Mouse (Mus musculus): ENCODE data around the gene Nup88.

Gene Nup88

DNA sequence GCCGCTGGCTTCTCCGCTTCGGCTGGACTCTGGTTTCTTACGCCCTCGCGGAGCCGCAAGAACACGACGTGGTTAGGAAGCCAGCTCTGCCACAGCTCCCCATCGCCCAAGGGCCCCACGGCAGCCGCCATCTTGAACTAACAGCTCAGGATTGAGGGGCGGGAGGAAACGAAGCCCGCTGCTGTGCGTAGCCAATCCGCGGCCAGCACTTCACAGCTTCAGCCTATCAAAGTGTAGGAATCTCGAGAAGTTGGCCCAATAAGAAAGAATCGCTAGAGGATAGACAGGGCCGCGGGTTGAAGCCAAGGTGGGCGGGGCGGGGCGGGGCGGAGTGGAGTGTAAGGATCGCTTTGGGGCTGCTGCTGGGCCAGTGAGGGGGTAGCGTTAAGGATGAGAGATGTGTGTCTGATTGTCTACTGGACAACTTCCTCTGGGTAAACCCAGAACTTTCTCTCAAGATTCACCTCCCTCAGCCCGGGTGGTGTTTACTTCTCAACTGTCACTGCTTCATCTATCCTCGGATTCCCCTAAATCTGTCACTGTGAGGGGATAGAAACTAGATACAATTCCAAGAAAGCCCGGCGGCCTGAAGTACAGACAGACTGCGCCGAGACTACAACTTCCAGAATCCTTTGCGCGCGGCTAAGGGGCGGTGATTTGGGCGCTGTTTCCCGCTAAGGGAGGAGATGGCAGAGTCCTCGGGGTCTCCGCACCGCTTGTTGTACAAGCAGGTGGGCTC lies at the start of gene Nup88, which contains the start of gene Rpain:
Nup88 (minus strand) TSS at position 153 of the 739 bp plus-strand sequence.
Rpain (plus strand) TSS at position 393 of the 739 bp plus-strand sequence.
- DNase-seq, result peak; percentile 96

DNA sequence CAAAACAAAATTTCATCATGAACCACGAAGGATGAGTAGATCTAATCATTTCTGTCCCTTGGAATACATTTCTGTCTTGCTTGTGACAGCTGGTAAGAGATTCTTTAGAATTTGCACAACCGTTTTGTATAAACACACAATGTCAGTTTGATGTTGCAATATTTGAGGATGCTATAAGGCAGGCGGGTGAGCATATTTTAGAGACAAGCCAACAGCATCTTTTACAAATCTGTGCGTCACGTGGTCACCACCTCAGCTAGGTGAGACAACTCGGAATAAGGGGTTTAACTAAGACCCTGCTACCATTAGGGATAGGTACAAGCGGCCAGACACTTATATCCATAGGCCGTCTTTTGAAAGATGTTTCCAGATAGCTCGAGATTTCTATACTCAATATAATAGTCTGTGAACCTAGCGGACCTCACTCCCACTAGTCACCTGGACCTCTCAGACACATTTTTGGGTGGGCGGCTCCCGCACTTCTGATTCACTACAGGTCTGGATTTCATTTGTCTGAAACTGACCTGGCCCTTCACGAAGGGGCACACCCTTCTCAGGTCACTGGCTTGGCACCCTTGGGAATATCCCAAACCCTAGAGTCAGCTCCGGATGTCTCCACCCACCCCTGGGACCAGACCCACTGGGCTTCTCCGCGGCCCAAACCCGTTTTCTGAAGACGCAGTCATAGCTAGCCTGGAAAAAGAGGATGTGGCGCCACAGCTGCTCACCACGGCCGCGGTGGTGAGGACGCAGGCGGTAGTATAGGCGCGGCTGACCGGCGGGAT lies 48.8 kb upstream of the Nup88 start:
- no peak for DNase-seq

DNA sequence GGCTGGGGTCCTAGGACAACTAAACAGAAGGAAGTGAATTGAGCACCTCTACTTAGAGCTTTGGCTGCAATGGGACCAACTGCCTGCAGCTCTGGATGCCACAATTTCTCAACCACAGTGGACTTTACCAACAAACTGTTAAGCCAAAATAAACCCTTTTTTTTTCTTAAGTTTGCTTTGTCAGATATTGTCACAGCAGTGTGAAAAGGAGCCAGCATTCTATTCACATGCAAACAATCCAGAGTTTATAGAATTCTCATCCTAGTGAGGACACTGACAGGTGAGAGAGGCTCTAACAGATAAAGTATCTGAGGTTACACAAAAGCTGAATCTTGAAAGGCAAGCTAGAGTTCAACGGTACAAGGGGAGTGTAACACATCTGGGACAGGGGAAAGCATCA lies 47.3 kb upstream of the Nup88 start:
- no peak for DNase-seq

DNA sequence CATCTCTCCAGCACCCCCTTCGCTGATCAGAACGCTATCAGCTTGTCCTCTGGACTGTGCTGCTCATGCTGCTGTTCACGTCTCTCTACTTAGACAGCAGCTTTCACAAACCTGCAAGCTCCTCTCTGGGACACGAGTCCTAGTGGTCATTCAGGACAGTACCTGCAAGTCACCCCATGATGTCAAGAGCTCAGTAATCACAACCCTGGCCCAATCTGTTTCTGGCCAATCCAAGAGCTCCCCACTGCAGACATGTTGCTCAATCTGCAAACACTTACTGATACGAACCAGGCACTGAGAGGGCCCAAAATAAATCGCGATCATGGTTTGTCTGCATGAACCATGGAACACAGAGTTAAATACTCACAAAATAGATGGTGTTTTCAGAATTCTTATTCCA lies 43.0 kb upstream of the Nup88 start:
- peak; percentile 65 to 75 for DNase-seq

DNA sequence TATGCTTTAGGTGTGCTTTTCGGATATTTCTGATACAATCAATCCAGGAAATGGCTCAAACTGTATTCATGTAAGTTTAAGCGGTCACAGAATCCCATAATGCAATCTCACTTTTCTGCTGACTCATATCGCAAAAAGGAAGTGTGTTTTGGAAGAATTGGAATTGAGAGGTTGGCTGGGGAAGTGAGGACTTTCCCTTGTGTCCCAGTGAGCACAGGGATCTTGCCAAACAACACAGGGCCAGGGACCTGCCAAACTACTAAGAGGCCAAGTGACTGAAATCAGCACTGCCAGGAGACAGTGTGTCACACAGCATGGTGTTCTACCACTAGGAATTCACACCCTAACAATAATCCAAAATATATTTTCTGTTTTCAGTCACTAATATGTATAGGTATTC lies 38.5 kb upstream of the Nup88 start:
- peak in 1 of 2 experiments; percentile 24 for DNase-seq

DNA sequence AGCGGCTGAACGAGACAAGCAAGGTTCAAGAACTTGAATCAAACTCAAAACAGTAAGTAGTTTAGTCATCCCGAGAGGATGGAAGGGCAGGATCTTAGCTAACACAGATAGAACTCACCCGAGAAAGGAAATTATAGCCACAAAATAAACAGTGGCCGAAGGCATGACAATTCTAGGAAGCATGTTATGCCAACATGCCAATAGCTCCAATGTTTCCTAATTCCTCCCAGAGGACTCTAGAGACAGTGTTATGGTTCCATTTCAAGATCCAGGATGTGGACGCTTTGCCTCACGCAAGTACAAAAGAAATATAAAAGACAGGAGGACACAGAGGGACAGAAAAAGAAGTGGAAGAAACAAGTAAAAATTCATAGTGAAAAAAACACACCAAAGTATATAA lies 38.1 kb upstream of the Nup88 start:
- DNase-seq, result peak in 1 of 2 experiments; percentile 31

DNA sequence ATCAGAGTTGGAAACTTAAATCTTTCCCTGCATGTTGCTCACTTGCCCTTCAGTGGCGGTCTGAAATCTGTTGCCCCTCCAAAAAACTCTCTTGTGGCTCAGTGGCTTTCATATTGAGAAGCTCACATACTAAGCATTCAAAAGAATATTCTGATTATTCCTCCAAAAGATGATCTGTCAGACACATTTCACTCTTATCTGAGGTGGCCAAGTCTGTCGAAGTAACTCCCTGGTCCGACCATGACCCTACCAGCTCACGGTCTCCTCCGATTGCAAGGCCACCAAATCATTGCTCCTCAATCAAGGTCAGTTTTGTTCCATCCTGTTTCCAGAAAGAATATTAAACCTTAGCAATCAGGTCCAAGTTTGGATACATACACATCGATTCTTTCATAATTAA lies 37.3 kb upstream of the Nup88 start:
- DNase-seq, result no peak

DNA sequence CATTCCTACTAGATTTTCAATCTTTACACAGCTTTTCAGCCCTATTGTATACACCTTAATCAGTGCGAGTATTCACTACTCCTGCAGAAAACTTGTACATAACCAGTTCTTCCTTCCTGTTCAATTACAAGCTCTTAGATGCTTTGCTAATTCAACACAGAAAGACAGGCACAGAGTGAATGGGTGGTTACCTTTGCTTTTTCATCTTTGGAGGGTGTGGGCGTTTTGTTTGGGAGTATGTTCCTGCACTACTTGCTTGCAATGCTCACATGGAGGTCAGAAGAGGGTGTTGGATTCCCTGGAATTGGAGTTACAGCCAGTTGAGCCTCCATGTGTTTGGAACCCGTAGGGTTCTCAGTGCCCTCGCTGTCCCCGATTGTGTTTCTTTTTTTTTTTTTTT lies 35.3 kb upstream of the Nup88 start:
- DNase-seq, result no peak

DNA sequence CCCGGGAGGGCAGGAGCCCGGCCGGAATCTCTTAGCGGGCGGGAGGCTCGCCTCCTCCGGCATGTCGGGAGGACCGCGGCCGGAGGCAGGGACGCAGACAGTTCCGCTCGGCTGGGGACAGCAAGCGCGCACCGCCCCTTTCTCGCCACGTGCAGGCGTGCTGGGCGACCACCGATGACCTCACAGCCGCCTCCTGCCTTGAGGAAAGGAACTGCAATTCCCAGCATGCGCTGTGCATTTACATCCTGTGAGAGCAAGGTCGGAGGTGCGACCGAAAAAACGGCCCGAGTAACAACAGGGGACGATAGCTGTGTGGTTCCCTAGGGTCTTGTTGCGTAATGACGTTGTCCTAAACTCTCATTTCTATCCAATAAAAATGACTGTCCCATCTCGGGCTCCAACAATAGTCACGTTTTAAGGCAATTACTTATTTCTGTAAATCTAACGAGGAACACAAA lies 34.6 kb upstream of the Nup88 start, which contains the start of gene Dhx33:
Dhx33 (minus strand) TSS at position 122 of the 458 bp plus-strand sequence.
- DNase-seq, result peak; percentile 97 to 98

DNA sequence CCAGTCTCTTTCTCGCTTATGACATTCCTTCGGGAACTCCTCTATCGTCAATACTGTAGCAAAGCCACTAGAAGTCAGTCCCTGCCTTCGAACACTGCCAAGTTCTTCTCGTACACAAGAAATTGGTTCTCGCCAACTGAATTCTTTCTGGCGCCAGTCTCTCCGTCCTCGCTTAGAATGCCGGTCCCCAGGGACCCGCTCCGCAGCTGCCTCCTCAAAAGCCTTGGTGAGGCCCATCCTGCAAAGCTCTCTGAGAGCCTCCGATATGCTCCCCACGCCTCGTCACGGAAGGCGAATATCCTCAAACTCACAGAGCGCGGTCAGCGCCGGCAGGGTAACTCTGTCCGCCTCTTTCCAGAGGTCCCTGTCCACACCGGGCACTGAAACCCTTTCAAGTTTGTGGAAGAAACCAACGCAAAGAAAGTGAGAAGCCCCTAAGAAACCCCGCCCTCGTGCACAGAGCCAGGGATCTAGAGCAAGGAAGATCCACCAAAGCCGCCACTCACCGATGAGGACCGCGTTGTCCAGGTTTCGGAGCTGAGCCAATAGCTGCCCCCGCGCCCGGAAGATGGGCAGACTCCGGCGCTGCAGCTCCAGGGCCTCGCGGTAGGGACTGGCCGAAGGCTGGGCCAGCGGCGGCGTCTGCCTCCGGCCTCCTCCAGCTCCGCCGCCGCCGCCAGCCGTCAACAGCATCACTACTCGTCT lies 34.0 kb upstream of the Nup88 start:
- DNase-seq, result no peak

DNA sequence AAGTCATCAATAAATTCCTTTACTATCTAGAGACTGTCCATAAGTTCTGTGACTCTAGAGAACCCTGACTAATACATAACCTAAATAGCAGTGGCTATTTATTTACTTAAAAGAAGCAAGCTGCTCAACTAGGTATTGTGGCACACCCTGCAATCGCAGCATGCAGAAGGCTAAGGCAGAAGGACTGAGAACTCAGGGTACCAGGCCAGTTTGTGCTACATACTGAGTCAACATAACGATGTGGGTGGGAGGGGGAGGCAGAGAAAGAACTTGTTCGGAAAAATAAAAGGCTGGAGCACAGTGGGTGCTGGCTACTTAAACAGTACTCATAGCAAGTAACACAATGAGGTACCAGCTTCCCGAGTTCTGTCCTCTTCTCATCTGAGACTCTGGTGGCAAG lies 31.4 kb upstream of the Nup88 start:
- no peak for DNase-seq

DNA sequence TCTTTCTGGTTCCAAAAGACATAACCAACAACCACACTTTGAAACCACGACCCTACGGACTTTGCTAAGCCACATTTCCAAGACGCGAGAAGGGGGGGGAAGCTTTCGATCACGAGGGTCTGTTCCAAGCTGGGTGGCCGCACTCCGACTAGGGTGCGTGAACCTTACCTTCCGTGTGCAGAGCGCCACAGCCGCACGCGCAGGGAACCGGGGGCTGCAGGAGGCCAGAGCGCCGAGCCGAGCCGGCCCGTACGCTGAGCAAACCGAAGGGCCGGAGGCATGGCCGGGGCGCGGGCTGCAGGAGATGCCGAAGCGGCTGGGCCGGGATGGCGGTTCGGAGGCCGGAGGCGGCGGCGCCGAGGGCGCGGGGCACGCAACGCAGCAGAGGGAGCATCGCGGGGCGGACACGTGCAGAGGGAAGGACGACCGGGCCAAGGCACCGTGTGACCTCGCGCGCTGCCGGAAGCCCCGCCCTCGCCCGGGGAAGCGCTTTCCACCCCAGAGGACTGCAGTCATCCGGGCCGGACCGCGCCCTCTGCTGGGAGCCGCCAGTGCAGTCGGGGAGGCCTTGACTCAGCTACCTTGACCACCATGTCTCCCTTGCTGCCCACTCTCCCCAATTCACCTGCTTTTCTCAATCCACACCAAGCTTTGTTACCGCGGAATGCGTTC lies 12.9 kb upstream of the Nup88 start, which contains the start of gene C1qbp:
C1qbp (minus strand) TSS at position 470 of the 672 bp plus-strand sequence.
- peak; percentile 92 to 93 for DNase-seq

DNA sequence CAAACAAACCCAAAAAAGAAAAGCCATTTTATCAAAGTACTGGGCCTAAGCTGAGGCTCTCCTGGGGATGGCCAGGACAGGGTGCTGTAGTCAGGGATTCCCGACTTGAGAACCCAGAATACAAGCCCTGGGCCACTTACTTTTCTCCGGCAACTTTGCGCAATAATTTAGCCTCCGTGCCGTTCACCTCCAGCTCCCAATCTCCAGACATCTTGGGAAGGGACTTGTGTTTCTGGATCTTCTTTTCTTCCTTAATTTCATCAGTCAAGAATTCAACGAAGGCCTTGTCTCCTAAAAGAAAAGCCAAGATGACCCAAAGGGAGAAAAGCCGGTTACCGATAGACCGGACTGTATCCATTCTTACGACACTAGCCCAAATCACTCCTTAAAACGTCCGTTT lies 12.3 kb upstream of the Nup88 start:
- DNase-seq, result no peak

DNA sequence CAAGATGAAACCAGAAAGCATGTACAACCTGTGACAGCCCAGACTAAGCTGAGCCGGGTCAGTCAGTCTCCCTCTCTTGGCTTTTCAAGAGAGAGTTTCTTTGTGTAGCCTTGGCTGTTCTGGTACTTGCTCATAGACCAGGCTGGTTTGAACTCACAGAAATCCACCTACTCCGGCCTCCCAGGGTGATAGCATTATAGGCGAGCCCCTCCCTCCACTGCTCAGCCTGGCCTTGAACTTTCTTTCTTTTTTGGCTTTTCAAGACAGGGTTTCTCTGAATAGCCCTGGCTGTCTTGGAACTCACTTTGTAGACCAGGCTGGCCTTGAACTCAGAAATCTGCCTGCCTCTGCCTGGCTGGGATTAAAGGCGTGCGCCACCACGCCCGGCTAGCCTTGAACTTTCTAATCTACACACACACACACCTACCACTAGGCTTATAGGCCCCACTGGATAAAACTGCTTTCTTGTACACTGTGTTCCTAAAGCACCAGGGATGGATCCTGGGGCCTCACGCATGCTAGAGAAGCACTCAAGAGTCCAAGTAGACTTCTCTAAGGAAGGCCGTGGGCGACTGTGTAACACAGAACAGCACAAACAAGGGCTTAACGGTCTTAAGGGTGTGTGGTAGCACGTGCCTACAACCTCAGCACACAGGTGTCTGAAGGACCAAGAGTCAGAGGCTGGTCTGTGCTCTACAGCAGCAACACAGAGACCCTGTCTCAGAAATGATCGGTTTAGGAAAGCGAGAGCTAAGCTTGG lies 11.2 kb upstream of the Nup88 start:
- no peak for DNase-seq

DNA sequence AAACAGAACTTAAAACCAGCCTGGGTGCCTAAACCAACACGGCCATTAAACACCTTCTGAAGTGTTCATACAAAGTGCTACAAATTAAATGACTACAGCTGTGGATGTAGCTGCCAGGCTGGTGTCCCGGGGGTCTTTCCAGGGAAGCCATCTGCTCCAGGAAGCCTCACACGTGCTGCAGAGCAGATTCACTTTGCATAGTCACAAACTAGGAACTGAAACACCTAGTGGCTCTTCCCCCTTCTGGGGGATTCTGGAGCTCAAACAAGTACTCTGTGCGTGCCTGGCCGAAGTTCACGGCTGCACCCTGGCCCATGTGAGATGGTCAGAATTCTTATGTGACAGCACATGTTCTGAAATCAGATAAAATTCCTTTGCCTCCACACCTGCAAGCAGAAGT lies 10.5 kb upstream of the Nup88 start:
- no peak for DNase-seq

DNA sequence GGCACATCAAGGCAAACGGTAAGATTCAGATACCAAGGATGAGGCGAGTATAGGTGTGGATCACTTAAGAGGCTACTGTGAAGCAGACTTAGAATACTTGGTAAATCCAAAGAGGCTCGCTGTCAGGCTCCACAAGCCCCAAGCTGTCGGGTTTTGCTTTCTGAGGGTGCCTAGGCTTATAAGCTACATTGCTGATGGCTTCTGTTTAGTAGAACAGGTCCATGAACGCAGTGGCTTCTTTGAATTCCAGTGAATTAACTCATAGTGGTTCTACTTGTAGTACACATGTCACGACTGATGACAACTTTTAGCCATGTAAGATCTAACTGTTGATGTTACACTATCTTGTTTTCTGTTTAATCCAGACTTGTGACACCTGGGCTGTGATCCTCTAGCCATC lies 7.5 kb upstream of the Nup88 start:
- DNase-seq, result no peak

DNA sequence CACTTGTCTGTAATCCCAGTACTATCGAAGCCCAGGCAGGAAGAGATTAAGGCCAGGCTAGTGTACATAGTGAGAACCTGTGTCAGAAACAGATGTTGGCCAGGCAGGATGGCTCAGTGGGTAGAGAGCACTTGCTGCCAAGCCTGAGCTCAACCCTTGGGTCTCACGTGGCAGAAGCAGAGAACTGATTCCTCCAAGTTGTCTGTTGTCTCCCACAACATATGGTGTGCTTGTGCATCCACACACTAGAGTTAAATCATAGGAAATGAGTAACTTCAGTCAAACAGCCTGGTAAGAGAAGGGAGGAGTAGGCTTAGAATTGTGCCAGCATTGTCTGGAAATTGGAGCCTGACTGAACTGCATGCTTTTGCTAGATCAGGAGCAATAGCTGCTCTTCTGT lies 5.4 kb upstream of the Nup88 start:
- DNase-seq, result no peak

DNA sequence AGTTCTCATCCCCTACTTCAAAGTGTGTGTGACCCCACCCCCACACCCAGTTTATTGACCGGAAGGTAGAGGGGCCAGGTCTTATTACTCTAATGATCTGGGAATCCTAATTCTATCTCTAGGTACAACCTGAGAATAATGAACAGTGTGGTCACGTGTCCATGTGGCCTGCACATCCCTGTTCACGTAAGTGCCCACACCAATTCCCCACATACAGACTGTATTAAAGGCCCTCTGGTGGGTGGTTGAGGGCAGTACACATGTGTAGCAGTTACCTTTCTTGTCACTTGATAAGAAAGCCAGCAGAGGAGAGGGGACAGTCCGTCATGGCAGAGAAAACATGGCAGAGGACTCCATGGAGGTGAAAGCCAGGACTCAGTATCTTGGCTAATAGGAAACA lies 4.2 kb upstream of the Nup88 start:
- DNase-seq, result no peak

DNA sequence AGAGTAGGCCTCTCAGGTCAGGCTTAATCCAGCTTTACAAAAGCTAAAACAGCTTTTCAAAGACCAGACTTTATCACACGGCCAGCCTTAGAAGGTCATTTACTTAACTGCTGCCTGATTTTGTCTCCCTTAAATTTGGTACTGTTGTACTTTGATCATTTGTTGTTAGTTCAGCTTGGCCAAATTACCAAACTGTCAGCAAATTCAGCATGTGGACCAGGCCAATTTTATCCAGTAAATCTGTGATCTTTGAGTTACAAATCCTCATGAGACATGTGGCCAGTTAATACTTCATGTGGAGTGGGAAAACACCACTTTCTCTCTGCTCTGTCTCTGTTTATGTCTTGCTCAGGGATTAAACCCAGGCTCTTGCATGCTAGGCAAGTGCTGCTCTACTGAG lies 2.8 kb upstream of the Nup88 start:
- no peak for DNase-seq

DNA sequence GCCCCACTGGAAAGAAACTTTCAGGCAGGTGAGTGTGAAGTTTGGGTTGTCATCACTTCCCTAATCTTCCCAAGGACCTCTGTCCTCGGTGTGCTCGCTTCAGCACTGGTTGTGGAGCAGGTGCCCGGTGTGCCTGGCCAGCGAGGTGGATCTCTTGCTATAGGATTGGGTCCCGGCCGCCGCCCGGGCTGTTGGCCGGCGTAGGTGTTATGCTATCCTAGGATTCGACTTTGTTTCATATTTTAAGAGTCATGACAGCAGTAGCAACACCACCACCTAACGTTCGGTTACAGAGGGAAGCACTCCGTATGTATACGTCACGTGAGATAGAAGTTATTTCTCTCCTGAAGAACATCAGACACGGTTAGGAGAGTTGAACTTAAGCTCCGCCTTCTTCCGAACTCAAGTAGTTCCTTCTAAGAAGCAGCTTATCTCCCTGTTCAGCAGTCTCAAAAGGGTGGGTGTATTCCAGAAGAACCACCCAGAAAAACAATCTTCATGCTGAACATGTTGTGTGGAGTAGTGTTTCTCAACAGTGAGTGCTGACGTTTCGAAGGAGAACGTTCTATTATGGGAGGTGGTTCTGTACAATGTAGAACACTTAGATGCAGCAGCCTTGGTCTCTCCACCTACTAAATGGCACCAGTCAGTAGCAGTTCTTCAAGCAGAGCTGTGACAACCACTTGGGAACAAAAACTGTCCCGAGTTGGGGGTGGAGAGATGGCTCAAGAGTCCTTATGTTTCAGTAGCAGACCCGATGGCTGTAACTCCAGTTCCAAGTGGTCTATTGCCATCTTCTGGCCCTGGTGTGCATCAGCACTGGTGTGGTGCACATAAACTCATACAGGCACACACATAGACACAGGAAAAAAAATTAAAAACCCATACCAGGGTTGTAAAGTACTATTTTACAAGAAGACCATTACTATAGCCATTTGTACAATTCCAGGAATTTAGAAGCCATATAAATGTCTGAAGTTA lies 1.1 kb upstream of the Nup88 start:
- peak in 1 of 2 experiments; percentile 51 for DNase-seq

Measured in lung, adult 18-20 months (tissue).